Mouse (Mus musculus) MEL (cell line): ENCODE results near the gene Ppig. TPM values are rescaled to one million over a fixed set of nuclear protein-coding genes. Genes with fewer than 3 reads are reported as not detected.

Experiments
- DNase-seq: peaks from one replicate; pipeline ENCODE4 v3.0.0; 2011; ENCODE audit warnings: low read depth, low spot score
- H3K27ac ChIP-seq: 2 replicates; pipeline ENCODE4 v1.5.1; 2012; ENCODE audit warnings: low read depth, mild to moderate bottlenecking, control low read depth, low read length, moderate library complexity; ENCODE audit not compliant: control insufficient read depth
- H3K27me3 ChIP-seq, 2 experiments: fragments of 150-350 bp in 1 of 2; sonication (generic) in 1 of 2; 2 replicates each; pipeline ENCODE4 v1.6.1; 2012; ENCODE audit warnings: low read length in 2 of 2, mild to moderate bottlenecking in 2 of 2, improper control_type of control experiment in 1 of 2, moderate library complexity in 1 of 2; ENCODE audit not compliant: insufficient read depth in 2 of 2, control insufficient read depth in 1 of 2
- H3K36me3 ChIP-seq, 2 experiments: 2 replicates each; pipeline ENCODE4 v1.6.1; 2012 to 2014; ENCODE audit warnings: low read length in 2 of 2, improper control_type of control experiment in 1 of 2, inconsistent platforms in 1 of 2, mild to moderate bottlenecking in 1 of 2; ENCODE audit not compliant: insufficient read depth in 2 of 2, control insufficient read depth in 1 of 2
- H3K4me1 ChIP-seq, 2 experiments: fragments of 150-350 bp in 1 of 2; sonication (generic) in 1 of 2; 2 replicates each; pipeline ENCODE4 v1.6.1; 2012; ENCODE audit warnings: low read length in 2 of 2, improper control_type of control experiment in 1 of 2, mild to moderate bottlenecking in 1 of 2; ENCODE audit not compliant: insufficient read depth in 2 of 2, control insufficient read depth in 1 of 2
- H3K4me3 ChIP-seq, 2 experiments: fragments of 150-350 bp in 1 of 2; sonication (generic) in 1 of 2; 2 replicates each; pipeline ENCODE4 v1.5.1; 2012; ENCODE audit warnings: low read depth in 2 of 2, low read length in 2 of 2, mild to moderate bottlenecking in 2 of 2, moderate library complexity in 2 of 2, control low read depth in 1 of 2, improper control_type of control experiment in 1 of 2; ENCODE audit not compliant: control insufficient read depth in 1 of 2, insufficient read depth in 1 of 2
- H3K79me2 ChIP-seq: 2 replicates; pipeline ENCODE4 v1.6.1; 2012; ENCODE audit warnings: mild to moderate bottlenecking, low read length, moderate library complexity; ENCODE audit not compliant: control insufficient read depth, poor library complexity, insufficient read depth
- H3K9ac ChIP-seq: 2 replicates; pipeline ENCODE4 v1.6.1; 2012; ENCODE audit warnings: low read depth, mild to moderate bottlenecking, control low read depth, low read length, moderate library complexity; ENCODE audit not compliant: control insufficient read depth, poor library complexity, severe bottlenecking
- H3K9me3 ChIP-seq: fragments of 150-350 bp; sonication (generic); replicated peaks from 2 replicates; pipeline ENCODE4 v1.6.1; 2012; ENCODE audit warnings: mild to moderate bottlenecking, low read length, improper control_type of control experiment, moderate library complexity; ENCODE audit not compliant: insufficient read depth
- CHD2 ChIP-seq: IDR thresholded peaks from 2 replicates; pipeline ENCODE4 v1.6.1; 2011; ENCODE audit warnings: low read length, improper control_type of control experiment
- E2F4 ChIP-seq: IDR thresholded peaks from 2 replicates; pipeline ENCODE4 v1.6.1; 2011; ENCODE audit warnings: low read depth, low read length, improper control_type of control experiment, borderline replicate concordance
- ELF1 ChIP-seq: IDR thresholded peaks from 2 replicates; pipeline ENCODE4 v1.6.1; 2014; ENCODE audit warnings: low read depth, mild to moderate bottlenecking, inconsistent platforms, low read length, improper control_type of control experiment, moderate library complexity
- EP300 ChIP-seq, 2 experiments: IDR thresholded peaks; 2 replicates each; pipeline ENCODE4 v1.6.1; 2011; ENCODE audit warnings: improper control_type of control experiment in 2 of 2, low read length in 2 of 2, low read depth in 1 of 2, mild to moderate bottlenecking in 1 of 2
- GABPA ChIP-seq: IDR thresholded peaks from 2 replicates; pipeline ENCODE4 v1.6.1; 2012; ENCODE audit warnings: low read depth, mild to moderate bottlenecking, inconsistent platforms, low read length, improper control_type of control experiment, moderate library complexity
- HCFC1 ChIP-seq: IDR thresholded peaks from 2 replicates; pipeline ENCODE4 v1.6.1; 2012; ENCODE audit warnings: low read depth, mild to moderate bottlenecking, inconsistent platforms, low read length, improper control_type of control experiment, moderate library complexity
- MXI1 ChIP-seq: IDR thresholded peaks from 2 replicates; pipeline ENCODE4 v1.6.1; 2011; ENCODE audit warnings: mild to moderate bottlenecking, low read depth, low read length, improper control_type of control experiment
- MYB ChIP-seq: IDR thresholded peaks from 2 replicates; pipeline ENCODE4 v1.6.1; 2011; ENCODE audit warnings: mild to moderate bottlenecking, low read depth, low read length, improper control_type of control experiment
- POLR2A ChIP-seq, 2 experiments: IDR thresholded peaks; 2 replicates each; pipeline ENCODE4 v1.6.1; 2011 to 2012; ENCODE audit warnings: low read length in 2 of 2, mild to moderate bottlenecking in 2 of 2, control low read depth in 1 of 2, improper control_type of control experiment in 1 of 2, low read depth in 1 of 2, moderate library complexity in 1 of 2; ENCODE audit not compliant: control insufficient read depth in 1 of 2, insufficient read depth in 1 of 2, poor library complexity in 1 of 2
- POLR2AphosphoS2 ChIP-seq: IDR thresholded peaks from 2 replicates; pipeline ENCODE4 v1.6.1; 2011; ENCODE audit warnings: low read length, improper control_type of control experiment
- RAD21 ChIP-seq: IDR thresholded peaks from 2 replicates; pipeline ENCODE4 v1.6.1; 2011; ENCODE audit warnings: mild to moderate bottlenecking, low read depth, low read length, improper control_type of control experiment
- RCOR1 ChIP-seq: IDR thresholded peaks from 2 replicates; pipeline ENCODE4 v1.6.1; 2012; ENCODE audit warnings: low read depth, mild to moderate bottlenecking, inconsistent platforms, low read length, improper control_type of control experiment
- SIN3A ChIP-seq: IDR thresholded peaks from 2 replicates; pipeline ENCODE4 v1.6.1; 2012; ENCODE audit warnings: low read length, improper control_type of control experiment, inconsistent platforms
- TBP ChIP-seq: IDR thresholded peaks from 2 replicates; pipeline ENCODE4 v1.8.0; 2011; ENCODE audit warnings: low read depth, low read length, improper control_type of control experiment
- USF1 ChIP-seq: IDR thresholded peaks from 2 replicates; pipeline ENCODE4 v1.6.1; 2014; ENCODE audit warnings: low read depth, mild to moderate bottlenecking, inconsistent platforms, low read length, improper control_type of control experiment, moderate library complexity
- USF2 ChIP-seq, 2 experiments: IDR thresholded peaks; 2 replicates each; pipeline ENCODE4 v1.6.1; 2011 to 2012; ENCODE audit warnings: improper control_type of control experiment in 2 of 2, low read length in 2 of 2, borderline replicate concordance in 1 of 2, inconsistent platforms in 1 of 2, low read depth in 1 of 2, mild to moderate bottlenecking in 1 of 2; ENCODE audit not compliant: insufficient read depth in 1 of 2
- polyA plus RNA-seq, 2 experiments: library from polyadenylated mRNA; stranded (reverse) in 1 of 2; unstranded in 1 of 2; fragments of >175 nt in 1 of 2; fragments of >200 nt in 1 of 2; gene quantifications; 2 replicates each; pipeline versions ENCODE4 v1.2.1 to v1.2.4; 2012; ENCODE audit warnings: low replicate concordance in 2 of 2, low read depth in 1 of 2; ENCODE audit not compliant: insufficient read length in 2 of 2, insufficient read depth in 1 of 2, missing spikeins in 1 of 2
- total RNA-seq: library from RNA; depleted of rRNA; stranded (reverse); fragments of 300-350 nt; gene quantifications from 2 replicates; pipeline ENCODE4 v1.2.3, GENCODE M21; 2012

Ppig gene
- total and polyA plus RNA-seq, 3 experiments: 12.5 to 132 (median 115) TPM

- Histone ChIP-seq H3K27ac (no peak overlapping the region), H3K79me2 (peaks cover 2% of the 10 kb centered on the region; the same call in 1 of the 2 replicates), H3K4me3 (no peak overlapping the region), H3K9ac (no peak overlapping the region), H3K36me3 (peaks cover 0 to 6% of the 10 kb centered on the region in 2 experiments; a peak in 2 of 4 replicates), H3K9me3 (no peaks in the 10 kb centered on the region), H3K4me1 (no peaks in the 10 kb centered on the region), H3K27me3 (peaks cover 8 to 21% of the 10 kb centered on the region in 2 experiments)
- no peak for DNase-seq
- TF ChIP-seq POLR2A (IDR thresholded peaks at IDR 0.05; ENCODE audit: control insufficient read depth in 1 of 2, insufficient read depth in 1 of 2, low read depth in 1 of 2, low read length in 2 of 2, poor library complexity in 1 of 2): no peak
- TF ChIP-seq EP300 (IDR thresholded peaks at IDR 0.05; ENCODE audit: low read depth in 1 of 2, low read length in 2 of 2): no peak
- no peak for TF ChIP-seq TBP
- no peak for TF ChIP-seq RAD21
- no peak for TF ChIP-seq GABPA
- TF ChIP-seq E2F4: no peak
- TF ChIP-seq MYB: no peak
- no peak for TF ChIP-seq ELF1
- no peak for TF ChIP-seq POLR2AphosphoS2
- no peak for TF ChIP-seq USF1
- no peak for TF ChIP-seq SIN3A
- TF ChIP-seq HCFC1: no peak
Observed at GRCm38 (mm10) chr2:69716483-69716882, 5.9 kb upstream of the Ppig start.

GRCm38 (mm10) chr2:69719121-69719520, 3.2 kb upstream of the Ppig start:
- TF ChIP-seq CHD2 (no peak), TBP (no peak), SIN3A (no peak), GABPA (no peak), USF2 (IDR thresholded peaks at IDR 0.05; ENCODE audit: borderline replicate concordance in 1 of 2, insufficient read depth in 1 of 2, low read depth in 1 of 2, low read length in 2 of 2) (no peak), RCOR1 (no peak), POLR2AphosphoS2 (no peak), MXI1 (no peak)
- Histone ChIP-seq H3K4me1 (peaks cover 0 to 3% of the 10 kb centered on the region in 2 experiments; a peak in 3 of 4 replicates), H3K4me3 (no peak overlapping the region), H3K79me2 (peaks cover 12% of the 10 kb centered on the region), H3K36me3 (peaks cover 0 to 5% of the 10 kb centered on the region in 2 experiments; a peak in 2 of 4 replicates), H3K27me3 (peaks cover 8 to 21% of the 10 kb centered on the region in 2 experiments), H3K27ac (no peak overlapping the region), H3K9ac (no peak overlapping the region), H3K9me3 (no peaks in the 10 kb centered on the region)
- DNase-seq: no peak
